Mouse (Mus musculus): Measurements from ENCODE around the gene Zfp989. TPM values are rescaled to one million over a fixed set of nuclear protein-coding genes. Genes with fewer than 3 reads are reported as not detected.
"Not testable (repeated sequence)": the region's sequence is repeated elsewhere in the genome, so short reads cannot be mapped to it uniquely, and the experiment has no call there.

Zfp989 gene
- total RNA-seq (2021) = not detected in 2 replicates
- long read RNA-seq, experiment 1 = 0 reads
- long read RNA-seq, experiment 2 = 0 reads

- DNase-seq = not testable (repeated sequence)
Observed at GRCm38 (mm10) chr4:146971757-146972156, at the start of gene Zfp989. Gene Zfp989 (plus strand): TSS chr4:146971976.

DNA sequence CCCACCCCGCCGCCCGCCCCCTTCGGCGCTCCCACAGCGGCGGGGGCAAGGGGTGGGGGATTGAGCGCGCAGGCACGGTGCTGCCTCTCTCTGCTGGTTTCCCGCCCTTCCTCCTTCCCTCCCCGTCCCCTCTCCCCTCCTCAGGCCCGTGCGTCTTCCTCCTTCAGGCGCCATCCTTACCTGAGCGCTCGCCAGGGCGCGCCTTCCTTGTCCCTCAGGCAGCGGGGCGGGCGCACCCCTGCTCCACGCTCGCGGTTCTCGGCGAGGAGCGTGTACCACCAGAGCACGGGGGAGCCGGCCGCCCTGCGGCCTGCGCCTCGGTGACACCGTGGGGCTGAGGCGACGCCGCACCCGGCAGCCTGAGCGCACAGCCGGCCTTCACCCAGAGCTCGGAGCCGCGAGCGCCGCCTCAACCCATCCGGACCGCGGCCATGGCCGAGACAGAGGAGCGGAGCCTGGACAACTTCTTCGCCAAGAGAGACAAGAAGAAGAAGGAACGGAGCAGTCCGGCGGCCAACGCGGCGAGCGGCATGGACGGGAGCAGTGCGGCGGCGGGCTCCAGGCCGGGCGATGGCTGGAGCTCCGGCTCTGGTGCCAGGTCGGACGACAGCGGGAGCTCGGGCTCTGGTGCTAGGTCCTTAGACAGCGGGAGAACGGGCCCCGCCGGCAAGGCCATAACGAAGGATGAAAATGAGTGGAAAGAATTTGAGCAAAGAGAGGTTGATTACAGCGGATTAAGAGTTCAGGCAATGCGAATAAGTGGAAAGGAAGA is 39.3 kb upstream of the Zfp989 start:
- DNase-seq = peak; percentile 21

DNA sequence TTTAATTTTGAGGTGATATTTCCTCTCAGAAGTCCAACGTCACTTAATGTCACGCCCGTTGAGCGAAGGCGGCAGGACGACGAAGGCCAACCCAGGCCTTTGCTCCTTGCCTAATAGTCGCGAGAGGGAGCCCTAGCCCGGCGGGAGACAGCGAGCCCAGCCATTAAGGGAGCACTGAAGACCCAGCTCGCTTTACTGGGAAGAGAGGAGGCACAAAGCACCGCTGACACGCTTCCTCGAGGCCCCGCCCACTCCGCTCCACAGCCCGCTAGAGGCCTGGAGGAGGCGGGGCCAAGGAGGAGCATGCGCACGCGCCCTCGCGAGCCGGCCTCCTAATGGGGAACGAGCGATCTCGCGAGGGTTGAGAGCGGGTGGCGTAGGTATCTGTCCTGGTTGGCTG is 30.1 kb upstream of the Zfp989 start:
- DNase-seq = not testable (repeated sequence)

DNA sequence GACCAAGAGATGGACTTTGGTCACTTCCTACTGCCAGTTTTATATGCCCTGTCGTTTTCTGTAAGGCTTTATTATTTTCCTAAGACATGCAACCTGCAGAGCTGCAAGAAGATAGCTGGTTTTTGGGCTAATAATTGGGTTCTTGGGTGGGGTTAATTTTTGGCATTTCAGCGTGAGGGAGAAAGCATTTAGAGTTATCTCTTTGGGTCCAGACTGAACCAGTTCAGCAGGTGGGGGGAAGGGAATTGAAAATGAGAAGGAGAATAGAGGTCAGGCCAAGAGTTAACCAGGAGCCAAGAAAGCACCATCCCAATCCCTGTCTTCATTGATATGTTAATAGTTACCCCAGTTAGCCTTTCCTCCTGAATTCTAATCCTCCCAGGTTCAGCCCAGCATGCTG is 4.8 kb downstream of the Zfp989 start:
- not testable (repeated sequence) for DNase-seq

- not testable (repeated sequence) for DNase-seq
Observed at GRCm38 (mm10) chr4:147018400-147018799, 46.6 kb downstream of the Zfp989 start.

DNA sequence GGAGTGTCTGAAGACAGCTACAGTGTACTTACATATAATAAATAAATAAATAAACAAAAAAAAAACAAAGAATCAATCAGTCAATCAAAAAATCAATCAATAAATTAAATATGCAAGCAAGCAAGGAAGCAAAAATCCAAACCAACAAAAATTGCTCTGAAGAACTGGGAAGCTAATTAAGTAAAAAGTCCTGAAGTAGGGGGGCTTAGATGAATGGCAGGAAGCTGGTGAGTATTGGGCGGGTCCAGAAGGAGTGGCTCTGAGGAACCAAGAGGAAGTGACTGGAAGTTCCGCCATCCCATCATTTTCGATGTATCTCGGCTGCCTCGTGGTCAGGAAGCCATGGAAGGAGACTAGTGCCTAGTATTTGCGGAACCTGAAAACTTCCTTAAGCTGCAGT is 49.8 kb downstream of the Zfp989 start, which contains the start of gene Rex2:
Gene Rex2, plus strand, starts transcription at position 301 of the 400 bp plus-strand sequence.
- not testable (repeated sequence) for DNase-seq

- not testable (repeated sequence) for DNase-seq
Observed at GRCm38 (mm10) chr4:147026374-147026773, 54.6 kb downstream of the Zfp989 start.

DNA sequence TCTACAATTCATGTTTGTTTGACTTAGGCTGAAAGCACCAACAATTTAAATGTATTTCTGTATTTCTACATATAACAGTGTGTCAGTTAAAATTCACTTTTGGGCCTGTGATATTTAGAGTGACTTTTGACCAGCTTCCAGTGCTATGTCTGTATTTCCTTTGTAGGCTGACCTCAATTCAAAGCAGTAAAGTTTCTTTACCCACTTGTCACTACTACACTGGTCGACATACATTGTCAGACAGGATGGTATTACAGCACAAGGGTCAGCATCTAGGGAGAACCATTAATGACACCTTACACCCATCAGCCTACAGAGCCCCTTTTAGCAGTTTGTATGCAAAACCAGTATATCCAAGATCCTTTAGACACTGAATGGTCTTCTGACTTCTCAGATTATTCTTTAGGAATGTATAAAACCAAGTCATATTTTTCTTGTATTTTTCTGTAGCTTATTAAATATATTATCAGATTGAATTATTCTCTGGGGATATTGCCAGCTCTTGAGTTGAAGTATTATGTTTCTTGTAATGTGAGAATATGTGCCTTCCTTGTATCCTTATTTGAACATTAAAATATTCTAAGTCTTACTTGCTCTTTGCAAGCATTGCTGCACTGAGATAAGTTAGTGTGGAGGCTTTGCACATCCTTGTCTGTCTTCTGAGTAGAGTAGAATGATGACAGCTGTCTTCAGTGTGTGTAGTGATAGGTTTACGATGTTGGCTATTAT is 59.7 kb downstream of the Zfp989 start:
- not testable (repeated sequence) for DNase-seq

Other genes starting within 250 kb of the Zfp989 start
- gene Gm21411, start 62.4 kb upstream of the Zfp989 start, total RNA-seq (2021) = 0.53 TPM in 1 of 2 replicates, not detected in the other
- 0.45 and 0.82 TPM in 2 replicates for gene Rex2, start 49.9 kb downstream of the Zfp989 start, total RNA-seq (2021)
- gene Zfp991, start 160.1 kb downstream of the Zfp989 start, total RNA-seq (2021) = 8.5 and 13.3 TPM in 2 replicates